Mouse (Mus musculus): ENCODE results near the gene Klk6.

- TF ChIP-seq CTCF (IDR thresholded peaks at IDR 0.05; ENCODE audit: low read depth): no peak
- no peak for TF ChIP-seq EP300 (IDR thresholded peaks at IDR 0.05; ENCODE audit: low read depth)
Measured at GRCm38 (mm10) chr7:43855709-43856108, 31.4 kb downstream of the Klk6 start.
